12 mouse cellular contexts compared by ENCODE assay signal in the genomic region with DNA sequence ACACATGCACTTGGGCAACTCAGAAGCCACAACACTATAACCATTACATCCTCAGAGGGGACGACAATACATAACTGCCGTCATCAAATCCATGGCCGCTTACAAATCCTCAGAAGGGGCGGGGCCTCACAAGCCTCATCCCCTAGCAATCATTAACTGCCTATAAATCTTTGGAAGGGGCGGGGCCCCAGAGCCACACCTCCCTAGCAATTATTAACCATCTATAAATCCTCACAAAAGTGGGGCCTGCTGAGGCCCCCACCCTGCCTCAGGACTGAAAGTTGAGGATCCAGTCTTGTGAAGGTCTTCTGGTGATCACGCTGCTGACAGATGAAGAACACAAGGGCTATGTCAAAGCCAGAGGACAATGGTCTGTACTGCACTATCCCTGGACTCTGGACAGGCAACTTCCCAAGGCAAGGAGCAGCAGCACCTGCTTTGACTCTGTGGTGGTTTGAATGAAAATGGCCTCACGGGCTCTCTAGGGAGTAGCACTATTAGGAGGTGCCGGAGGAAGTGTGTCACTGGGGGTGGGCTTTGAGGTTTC. TPM values are rescaled to one million over a fixed set of nuclear protein-coding genes. Genes with fewer than 3 reads are reported as not detected.
A peak's percentile ranks its signal among the peaks of the same experiment; 100 is the strongest.
DNase-seq lines count a peak whose midpoint lies in the region; ATAC-seq lines count a peak whose summit lies in the region.
"Had no signal": no experiment of that assay in that cellular context is flagged by ENCODE, and none has a peak within 500 bp of the region (broad histone marks: within the 10 kb centered on the region; RNA-seq: fewer than 3 reads in every experiment).

No protein-coding gene starts in this region.

- H3K27me3 ChIP-seq in hindbrain, embryonic 15.5 days, result no peaks in the 10 kb centered on the region
- H3K27me3 ChIP-seq in hindbrain, embryonic 13.5 days, result no peaks in the 10 kb centered on the region
- no peaks in the 10 kb centered on the region for H3K27me3 ChIP-seq in midbrain, embryonic 13.5 days
- H3K27me3 ChIP-seq in midbrain, embryonic 10.5 days (ENCODE audit: low read depth, poor library complexity, severe bottlenecking), result no peaks in the 10 kb centered on the region
- no peaks in the 10 kb centered on the region for H3K27me3 ChIP-seq in stomach, embryonic 14.5 days (ENCODE audit: control insufficient read depth, insufficient read depth, low read length)

- 84% methylated on average over 8 of the region's 8 CpGs for WGBS in hindbrain, embryonic 15.5 days
- 90% methylated on average over 8 of the region's 8 CpGs for WGBS in hindbrain, embryonic 13.5 days
- 82% methylated on average over 8 of the region's 8 CpGs for WGBS in midbrain, embryonic 13.5 days
- WGBS in midbrain, embryonic 10.5 days, result 90% methylated on average over 8 of the region's 8 CpGs
- WGBS in stomach, embryonic 14.5 days, result 72% methylated on average over 8 of the region's 8 CpGs

- H3K4me3 ChIP-seq in hindbrain, embryonic 15.5 days, result no peak overlapping the region
- H3K4me3 ChIP-seq in hindbrain, embryonic 13.5 days, result no peak overlapping the region
- H3K4me3 ChIP-seq in midbrain, embryonic 13.5 days (replicated peaks), result no peak overlapping the region
- no peak overlapping the region for H3K4me3 ChIP-seq in midbrain, embryonic 10.5 days
- no peak overlapping the region for H3K4me3 ChIP-seq in stomach, embryonic 14.5 days (ENCODE audit: low read depth, low read length)
- H3K4me3 ChIP-seq: gastrocnemius, adult 2 months; heart, embryonic 10.5 days had no signal

- peak overlapping the region; percentile 54; the same call in 1 of the 2 replicates for H3K27ac ChIP-seq in hindbrain, embryonic 15.5 days (replicated peaks)
- H3K27ac ChIP-seq in hindbrain, embryonic 13.5 days, result no peak overlapping the region; the same call in 1 of the 2 replicates
- 0 out of 2 replicates have a peak overlapping the region, but pooled peaks have one; percentile 62 for H3K27ac ChIP-seq in midbrain, embryonic 13.5 days
- no peak overlapping the region for H3K27ac ChIP-seq in midbrain, embryonic 10.5 days (replicated peaks)
- 0 out of 2 replicates have a peak overlapping the region, but pooled peaks have one; percentile 22 for H3K27ac ChIP-seq in stomach, embryonic 14.5 days (ENCODE audit: low read length)
- H3K27ac ChIP-seq: gastrocnemius, adult 2 months; heart, embryonic 10.5 days had no signal

- H3K4me2 ChIP-seq in hindbrain, embryonic 15.5 days, result no peak overlapping the region
- H3K4me2 ChIP-seq in hindbrain, embryonic 13.5 days, result no peak overlapping the region
- no peak overlapping the region for H3K4me2 ChIP-seq in midbrain, embryonic 13.5 days (replicated peaks)
- no peak overlapping the region for H3K4me2 ChIP-seq in stomach, embryonic 14.5 days (replicated peaks; ENCODE audit: low read depth, low read length)
- H3K4me2 ChIP-seq: liver, embryonic 11.5 days had no signal

- peak; percentile 75 for DNase-seq in cerebellum, adult 11-12 months
- DNase-seq in cerebellum, postnatal 4 days (ENCODE audit: low spot score in 2 of 2), result no peak
- DNase-seq in midbrain, embryonic 10.5 days (ENCODE audit: low spot score), result no peak
- no peak for DNase-seq in gastrocnemius, adult 8-10 months (ENCODE audit: low spot score in 2 of 2)
- DNase-seq: gastrocnemius, adult 2 months; thymus, postnatal 36 days had no signal

- no peaks in the 10 kb centered on the region for H3K9me3 ChIP-seq in hindbrain, embryonic 15.5 days
- no peaks in the 10 kb centered on the region for H3K9me3 ChIP-seq in hindbrain, embryonic 13.5 days
- H3K9me3 ChIP-seq in midbrain, embryonic 13.5 days, result no peaks in the 10 kb centered on the region
- no peaks in the 10 kb centered on the region for H3K9me3 ChIP-seq in midbrain, embryonic 10.5 days (replicated peaks)
- no peaks in the 10 kb centered on the region for H3K9me3 ChIP-seq in stomach, embryonic 14.5 days (ENCODE audit: control insufficient read depth, low read depth, low read length)
- H3K9me3 ChIP-seq: heart, embryonic 10.5 days had no signal

- ATAC-seq in hindbrain, embryonic 15.5 days (ENCODE audit: low FRiP score, low read depth), result no peak
- ATAC-seq in hindbrain, embryonic 13.5 days (ENCODE audit: low FRiP score), result no peak
- no peak for ATAC-seq in midbrain, embryonic 13.5 days
- ATAC-seq in stomach, embryonic 14.5 days (ENCODE audit: insufficient number of reproducible peaks, insufficient read depth, low FRiP score, low read depth), result peak; percentile 10; the same call in 1 of the 2 replicates

- H3K9ac ChIP-seq in hindbrain, embryonic 15.5 days, result no peak overlapping the region
- H3K9ac ChIP-seq in hindbrain, embryonic 13.5 days, result no peak overlapping the region
- no peak overlapping the region for H3K9ac ChIP-seq in midbrain, embryonic 13.5 days (replicated peaks)
- no peak overlapping the region for H3K9ac ChIP-seq in stomach, embryonic 14.5 days (replicated peaks; ENCODE audit: low read depth, low read length)

- no peaks in the 10 kb centered on the region for H3K36me3 ChIP-seq in hindbrain, embryonic 15.5 days
- no peaks in the 10 kb centered on the region for H3K36me3 ChIP-seq in hindbrain, embryonic 13.5 days
- no peaks in the 10 kb centered on the region for H3K36me3 ChIP-seq in midbrain, embryonic 13.5 days
- no peaks in the 10 kb centered on the region for H3K36me3 ChIP-seq in midbrain, embryonic 10.5 days
- no peaks in the 10 kb centered on the region for H3K36me3 ChIP-seq in stomach, embryonic 14.5 days (ENCODE audit: control insufficient read depth, insufficient read depth, low read length)
- H3K36me3 ChIP-seq: heart, embryonic 10.5 days had no signal

- 0 out of 2 replicates have a peak, but pooled peaks cover 5% of the 10 kb centered on the region for H3K4me1 ChIP-seq in hindbrain, embryonic 15.5 days (replicated peaks)
- 0 out of 2 replicates have a peak, but pooled peaks cover 5% of the 10 kb centered on the region for H3K4me1 ChIP-seq in hindbrain, embryonic 13.5 days (replicated peaks)
- no peaks in the 10 kb centered on the region for H3K4me1 ChIP-seq in midbrain, embryonic 13.5 days (replicated peaks)
- 0 out of 2 replicates have a peak, but pooled peaks cover 5% of the 10 kb centered on the region for H3K4me1 ChIP-seq in midbrain, embryonic 10.5 days
- H3K4me1 ChIP-seq in stomach, embryonic 14.5 days (ENCODE audit: control insufficient read depth, insufficient read depth, low read length), result 0 out of 2 replicates have a peak, but pooled peaks cover 4% of the 10 kb centered on the region

RNA-seq across cellular contexts. Expression of a gene that starts 10.8 kb away (rescaled TPM):
- polyA plus RNA-seq in hindbrain, embryonic 15.5 days (2015; fragmentation: Nextera tagmentation; extraction: Ambion mirVana), result 284 and 294 TPM in 2 replicates
- 179 and 194 TPM in 2 replicates for polyA plus RNA-seq in hindbrain, embryonic 13.5 days (2015; fragmentation: Nextera tagmentation; extraction: Ambion mirVana)
- 139 and 148 TPM in 2 replicates for polyA plus RNA-seq in midbrain, embryonic 13.5 days (2015; fragmentation: Nextera tagmentation; extraction: Ambion mirVana)
- 9.4 and 21.6 TPM in 2 replicates for polyA plus RNA-seq in midbrain, embryonic 10.5 days (2016; fragmentation: Nextera tagmentation; extraction: Ambion mirVana)
- 19.5 and 20.1 TPM in 2 replicates for polyA plus RNA-seq in stomach, embryonic 14.5 days (2014; fragmentation: Nextera tagmentation; extraction: Ambion mirVana)
- 1 to 10 TPM in 1 of 4 experiments, under 1 TPM in 3; 0.70 to 1.5 (median 0.75) TPM for total RNA-seq in gastrocnemius, adult 8-10 months (2022)

RNA-seq across cellular contexts. Expression of a gene that starts 11.0 kb away (rescaled TPM):
- 3.8 and 6.1 TPM in 2 replicates for polyA plus RNA-seq in hindbrain, embryonic 15.5 days (2015; fragmentation: Nextera tagmentation; extraction: Ambion mirVana)
- polyA plus RNA-seq in hindbrain, embryonic 13.5 days (2015; fragmentation: Nextera tagmentation; extraction: Ambion mirVana), result 3.1 and 3.7 TPM in 2 replicates
- 2.3 and 3.9 TPM in 2 replicates for polyA plus RNA-seq in midbrain, embryonic 13.5 days (2015; fragmentation: Nextera tagmentation; extraction: Ambion mirVana)
- polyA plus RNA-seq in midbrain, embryonic 10.5 days (2016; fragmentation: Nextera tagmentation; extraction: Ambion mirVana), result 6.7 and 7.7 TPM in 2 replicates
- 6.4 TPM in 2 replicates for polyA plus RNA-seq in stomach, embryonic 14.5 days (2014; fragmentation: Nextera tagmentation; extraction: Ambion mirVana)
- 10 to 100 TPM; 16.6 to 20.3 (median 17.4) TPM for total RNA-seq in gastrocnemius, adult 8-10 months (2022)

Comparison
In these comparisons a context has a peak if more than half of its experiments do, and no peak if none do; other contexts are left out.
1. H3K27ac ChIP-seq: peak in hindbrain, embryonic 15.5 days (single experiment), midbrain, embryonic 13.5 days (single experiment) and stomach, embryonic 14.5 days (single experiment); none in hindbrain, embryonic 13.5 days (single experiment) and midbrain, embryonic 10.5 days (single experiment).